8 mouse cellular contexts compared by ENCODE assay signal in genomic region chr7:111122531-111123130, GRCm38 (mm10). TPM values are rescaled to one million over a fixed set of nuclear protein-coding genes. Genes with fewer than 3 reads are reported as not detected.
DNase-seq lines count a peak whose midpoint lies in the region; ATAC-seq and TF ChIP-seq lines count a peak whose summit lies in the region.

No protein-coding gene starts in this region.

- TF ChIP-seq CTCF in kidney, adult 2 months (conservative IDR thresholded peaks at IDR 0.05; ENCODE audit: insufficient read depth, insufficient read length, low read depth, low read length): no peak
- TF ChIP-seq CTCF in spleen, adult 2 months (IDR thresholded peaks at IDR 0.05; ENCODE audit: extremely low read depth, insufficient read depth, insufficient read length, insufficient replicate concordance): no peak

- peak; percentile 99 for ATAC-seq in embryonic facial prominence, embryonic 13.5 days (ENCODE audit: insufficient number of reproducible peaks, insufficient read depth, low FRiP score, low TSS enrichment, low read depth)
- ATAC-seq in limb, embryonic 12.5 days (ENCODE audit: insufficient number of reproducible peaks, insufficient read depth, low FRiP score, low TSS enrichment, low read depth): peak; percentile 100
- ATAC-seq in midbrain, embryonic 15.5 days (replicated peaks): peak; percentile 100

- peak overlapping the region; percentile 65 for H3K4me3 ChIP-seq in embryonic facial prominence, embryonic 13.5 days
- peak overlapping the region; percentile 89 for H3K4me3 ChIP-seq in kidney, adult 2 months (ENCODE audit: insufficient read depth, low read depth, low read length)
- H3K4me3 ChIP-seq in limb, embryonic 12.5 days (replicated peaks): peak overlapping the region; percentile 60
- H3K4me3 ChIP-seq in midbrain, embryonic 15.5 days: peak overlapping the region; percentile 57
- H3K4me3 ChIP-seq in spleen, adult 2 months (ENCODE audit: extremely low read depth, insufficient read depth, insufficient read length): peak overlapping the region; percentile 92

- peak overlapping the region; percentile 98 for H3K27ac ChIP-seq in embryonic facial prominence, embryonic 13.5 days
- peak overlapping the region; percentile 99 for H3K27ac ChIP-seq in kidney, adult 2 months (ENCODE audit: insufficient read depth, low read depth, low read length)
- peak overlapping the region; percentile 98 for H3K27ac ChIP-seq in limb, embryonic 12.5 days
- H3K27ac ChIP-seq in midbrain, embryonic 15.5 days: peak overlapping the region; percentile 99
- H3K27ac ChIP-seq in spleen, adult 2 months (ENCODE audit: insufficient read depth, low read length): peak overlapping the region; percentile 99

- DNase-seq in 3134 (ENCODE audit: extremely low read depth, insufficient read length, low spot score): peak; percentile 97
- DNase-seq in adrenal gland, postnatal 36 days: peak; percentile 97 to 98
- DNase-seq in heart, adult 18-20 months: peak; percentile 98 to 99
- peak; percentile 98 for DNase-seq in kidney, adult 2 months
- peak; percentile 92 to 97 for DNase-seq in spleen, adult 2 months (ENCODE audit: low read depth in 1 of 2, low spot score in 2 of 2)

- no peaks in the 10 kb centered on the region for H3K9me3 ChIP-seq in embryonic facial prominence, embryonic 13.5 days
- H3K9me3 ChIP-seq in limb, embryonic 12.5 days: no peaks in the 10 kb centered on the region
- H3K9me3 ChIP-seq in midbrain, embryonic 15.5 days: no peaks in the 10 kb centered on the region

- no peaks in the 10 kb centered on the region for H3K27me3 ChIP-seq in embryonic facial prominence, embryonic 13.5 days
- H3K27me3 ChIP-seq in kidney, adult 2 months (replicated peaks; ENCODE audit: control insufficient read depth, insufficient read depth, low read length): no peaks in the 10 kb centered on the region
- no peaks in the 10 kb centered on the region for H3K27me3 ChIP-seq in limb, embryonic 12.5 days
- H3K27me3 ChIP-seq in midbrain, embryonic 15.5 days (replicated peaks): no peaks in the 10 kb centered on the region
- no peaks in the 10 kb centered on the region for H3K27me3 ChIP-seq in spleen, adult 2 months (ENCODE audit: control insufficient read depth, insufficient read depth, low read length)

- peak; percentile 97 for TF ChIP-seq POLR2A in kidney, adult 2 months (IDR thresholded peaks at IDR 0.05; ENCODE audit: low read depth, low read length)
- peak; percentile 97 for TF ChIP-seq POLR2A in spleen, adult 2 months (IDR thresholded peaks at IDR 0.05; ENCODE audit: low read depth, low read length)

- under 1% methylated on average over 44 of the region's 44 CpGs for WGBS in embryonic facial prominence, embryonic 13.5 days
- WGBS in kidney, adult 2 months: under 1% methylated on average over 44 of the region's 44 CpGs
- WGBS in limb, embryonic 12.5 days: under 1% methylated on average over 44 of the region's 44 CpGs
- under 1% methylated on average over 44 of the region's 44 CpGs for WGBS in midbrain, embryonic 15.5 days
- under 1% methylated on average over 44 of the region's 44 CpGs for WGBS in spleen, adult 2 months

- peak overlapping the region; percentile 88 for H3K9ac ChIP-seq in embryonic facial prominence, embryonic 13.5 days
- peak overlapping the region; percentile 80 for H3K9ac ChIP-seq in limb, embryonic 12.5 days (replicated peaks)
- H3K9ac ChIP-seq in midbrain, embryonic 15.5 days: peak overlapping the region; percentile 77

- H3K36me3 ChIP-seq in embryonic facial prominence, embryonic 13.5 days: peaks cover 7% of the 10 kb centered on the region; the same call in 1 of the 2 replicates
- H3K36me3 ChIP-seq in kidney, adult 2 months (ENCODE audit: control insufficient read depth, insufficient read depth, low read length): no peaks in the 10 kb centered on the region; the same call in 1 of the 2 replicates
- H3K36me3 ChIP-seq in limb, embryonic 12.5 days: peaks cover 15% of the 10 kb centered on the region; the same call in 1 of the 2 replicates
- no peaks in the 10 kb centered on the region for H3K36me3 ChIP-seq in midbrain, embryonic 15.5 days (replicated peaks)
- peaks cover 3% of the 10 kb centered on the region; the same call in 1 of the 2 replicates for H3K36me3 ChIP-seq in spleen, adult 2 months (ENCODE audit: control insufficient read depth, insufficient read depth, low read length)

- H3K4me1 ChIP-seq in embryonic facial prominence, embryonic 13.5 days: peaks cover 10% of the 10 kb centered on the region
- H3K4me1 ChIP-seq in kidney, adult 2 months (ENCODE audit: control insufficient read depth, insufficient read depth, low read length): peaks cover 2% of the 10 kb centered on the region; the same call in 1 of the 2 replicates
- H3K4me1 ChIP-seq in limb, embryonic 12.5 days (replicated peaks): peaks cover 7% of the 10 kb centered on the region
- peaks cover 9% of the 10 kb centered on the region for H3K4me1 ChIP-seq in midbrain, embryonic 15.5 days
- H3K4me1 ChIP-seq in spleen, adult 2 months (ENCODE audit: control insufficient read depth, insufficient read depth, insufficient read length): peaks cover 11% of the 10 kb centered on the region; the same call in 1 of the 2 replicates

- peak overlapping the region; percentile 82 for H3K4me2 ChIP-seq in embryonic facial prominence, embryonic 13.5 days
- H3K4me2 ChIP-seq in limb, embryonic 12.5 days: peak overlapping the region; percentile 63
- H3K4me2 ChIP-seq in midbrain, embryonic 15.5 days: peak overlapping the region; percentile 75

RNA-seq across cellular contexts. Expression of gene Eif4g2, which starts 39.8 kb away (rescaled TPM):
- 1,000 to 10,000 TPM; 1,018 to 1,041 TPM for total RNA-seq in adrenal gland, postnatal 36 days (2021)
- polyA plus RNA-seq in embryonic facial prominence, embryonic 13.5 days (2015; fragmentation: Nextera tagmentation; extraction: Ambion mirVana): 810 and 879 TPM in 2 replicates
- 1,000 to 10,000 TPM; 1,006 to 1,066 TPM for total RNA-seq in heart, adult 18-20 months (2021)
- polyA plus RNA-seq in kidney, adult 2 months (2012; rRNA removed): 124 and 161 TPM in 2 replicates
- 1,066 and 1,105 TPM in 2 replicates for polyA plus RNA-seq in limb, embryonic 12.5 days (2016; fragmentation: Nextera tagmentation; extraction: Ambion mirVana)
- polyA plus RNA-seq in midbrain, embryonic 15.5 days (2015; fragmentation: Nextera tagmentation; extraction: Ambion mirVana): 1,075 and 1,130 TPM in 2 replicates
- polyA plus RNA-seq in spleen, adult 2 months (2012; rRNA removed): 40.3 and 58.6 TPM in 2 replicates

Comparison
In these comparisons a context has a peak if more than half of its experiments do, and no peak if none do; other contexts are left out.
1. Peak in every context shown above with its lines: DNase-seq, ATAC-seq, H3K4me3 ChIP-seq and H3K27ac ChIP-seq.